ENCODE assay signal across 8 mouse cellular contexts in genomic region chr10:80620796-80621689, GRCm38 (mm10). TPM values are rescaled to one million over a fixed set of nuclear protein-coding genes. Genes with fewer than 3 reads are reported as not detected.
DNase-seq lines count a peak whose midpoint lies in the region; ATAC-seq lines count a peak whose summit lies in the region.

No protein-coding gene starts in this region.

- no peaks in the 10 kb centered on the region; the same call in 1 of the 2 replicates for H3K36me3 ChIP-seq in neural tube, embryonic 11.5 days (ENCODE audit: control insufficient read depth, insufficient read depth, low read length)
- H3K36me3 ChIP-seq in hindbrain, embryonic 13.5 days: peaks cover 4% of the 10 kb centered on the region
- no peaks in the 10 kb centered on the region for H3K36me3 ChIP-seq in midbrain, embryonic 16.5 days (ENCODE audit: control insufficient read depth, insufficient read depth, low read length)

- H3K4me3 ChIP-seq in neural tube, embryonic 11.5 days (ENCODE audit: low read depth, low read length): peak overlapping the region; percentile 94
- peak overlapping the region; percentile 81 for H3K4me3 ChIP-seq in hindbrain, embryonic 13.5 days
- peak overlapping the region; percentile 83 for H3K4me3 ChIP-seq in midbrain, embryonic 16.5 days (ENCODE audit: low read depth, low read length)

- peak; percentile 74 for DNase-seq in cerebellum, adult 9-10 months
- no peak for DNase-seq in cerebellum, postnatal 4 days (ENCODE audit: low spot score in 2 of 2)
- DNase-seq in neural tube, embryonic 11.5 days (ENCODE audit: low spot score): no peak
- DNase-seq in neural tube, embryonic 10.5 days (ENCODE audit: extremely low spot score, low spot score): no peak
- no peak for DNase-seq in yolk sac, embryonic 10.5 days (ENCODE audit: low spot score)
- DNase-seq in thymus, postnatal 36 days: no peak

- H3K9ac ChIP-seq in neural tube, embryonic 11.5 days (ENCODE audit: low read length): peak overlapping the region; percentile 35
- peak overlapping the region; percentile 69 for H3K9ac ChIP-seq in hindbrain, embryonic 13.5 days
- peak overlapping the region; percentile 66 for H3K9ac ChIP-seq in midbrain, embryonic 16.5 days (ENCODE audit: low read depth, low read length)

- peak overlapping the region; percentile 70 for H3K4me2 ChIP-seq in neural tube, embryonic 11.5 days (ENCODE audit: low read depth)
- peak overlapping the region; percentile 68 for H3K4me2 ChIP-seq in hindbrain, embryonic 13.5 days
- peak overlapping the region; percentile 85 for H3K4me2 ChIP-seq in midbrain, embryonic 16.5 days (ENCODE audit: low read length)

- H3K4me1 ChIP-seq in neural tube, embryonic 11.5 days (ENCODE audit: control insufficient read depth, insufficient read depth, low read length): peaks cover 14% of the 10 kb centered on the region
- peaks cover 38% of the 10 kb centered on the region for H3K4me1 ChIP-seq in hindbrain, embryonic 13.5 days (replicated peaks)
- H3K4me1 ChIP-seq in midbrain, embryonic 16.5 days (ENCODE audit: control insufficient read depth, insufficient read depth, low read length): peaks cover 24% of the 10 kb centered on the region

- peak overlapping the region; percentile 29; the same call in 1 of the 2 replicates for H3K27ac ChIP-seq in neural tube, embryonic 11.5 days (ENCODE audit: low read depth, low read length)
- H3K27ac ChIP-seq in hindbrain, embryonic 13.5 days: peak overlapping the region; percentile 96
- H3K27ac ChIP-seq in midbrain, embryonic 16.5 days (ENCODE audit: low read length): peak overlapping the region; percentile 98

- 54% methylated on average over 16 of the region's 16 CpGs for WGBS in neural tube, embryonic 11.5 days
- WGBS in hindbrain, embryonic 13.5 days: 58% methylated on average over 16 of the region's 16 CpGs
- 47% methylated on average over 16 of the region's 16 CpGs for WGBS in midbrain, embryonic 16.5 days

- no peak for ATAC-seq in neural tube, embryonic 11.5 days (ENCODE audit: insufficient read depth, low FRiP score, low TSS enrichment)
- ATAC-seq in hindbrain, embryonic 13.5 days (ENCODE audit: low FRiP score): no peak
- ATAC-seq in midbrain, embryonic 16.5 days: 0 out of 2 replicates have a peak, but pooled peaks have one; percentile 0

- H3K9me3 ChIP-seq in neural tube, embryonic 11.5 days (ENCODE audit: control insufficient read depth, low read length): no peaks in the 10 kb centered on the region
- no peaks in the 10 kb centered on the region for H3K9me3 ChIP-seq in hindbrain, embryonic 13.5 days
- no peaks in the 10 kb centered on the region for H3K9me3 ChIP-seq in midbrain, embryonic 16.5 days (replicated peaks; ENCODE audit: control insufficient read depth, low read length, poor library complexity, severe bottlenecking)

- H3K27me3 ChIP-seq in neural tube, embryonic 11.5 days (ENCODE audit: control insufficient read depth, insufficient read depth, low read length): no peaks in the 10 kb centered on the region
- no peaks in the 10 kb centered on the region for H3K27me3 ChIP-seq in hindbrain, embryonic 13.5 days
- H3K27me3 ChIP-seq in midbrain, embryonic 16.5 days (ENCODE audit: control insufficient read depth, insufficient read depth, low read depth, low read length): no peaks in the 10 kb centered on the region

RNA-seq across cellular contexts. Expression of gene Csnk1g2, which starts 1.6 kb away (rescaled TPM):
- 117 TPM in 2 replicates for polyA plus RNA-seq in neural tube, embryonic 11.5 days (2014; fragmentation: Nextera tagmentation; extraction: Ambion mirVana)
- 98.5 and 102 TPM in 2 replicates for polyA plus RNA-seq in hindbrain, embryonic 13.5 days (2015; fragmentation: Nextera tagmentation; extraction: Ambion mirVana)
- polyA plus RNA-seq in midbrain, embryonic 16.5 days (2015; fragmentation: Nextera tagmentation; extraction: Ambion mirVana): 79.9 and 96.8 TPM in 2 replicates

RNA-seq across cellular contexts. Expression of gene Gm49322, which starts 15.2 kb away (rescaled TPM):
- polyA plus RNA-seq in neural tube, embryonic 11.5 days (2014; fragmentation: Nextera tagmentation; extraction: Ambion mirVana): 2.4 and 3.1 TPM in 2 replicates
- 3.1 and 3.3 TPM in 2 replicates for polyA plus RNA-seq in hindbrain, embryonic 13.5 days (2015; fragmentation: Nextera tagmentation; extraction: Ambion mirVana)
- polyA plus RNA-seq in midbrain, embryonic 16.5 days (2015; fragmentation: Nextera tagmentation; extraction: Ambion mirVana): 3.0 and 4.0 TPM in 2 replicates

RNA-seq across cellular contexts. Expression of gene Adat3, which starts 18.4 kb away (rescaled TPM):
- polyA plus RNA-seq in neural tube, embryonic 11.5 days (2014; fragmentation: Nextera tagmentation; extraction: Ambion mirVana): 8.0 and 10.9 TPM in 2 replicates
- 4.4 and 6.4 TPM in 2 replicates for polyA plus RNA-seq in hindbrain, embryonic 13.5 days (2015; fragmentation: Nextera tagmentation; extraction: Ambion mirVana)
- polyA plus RNA-seq in midbrain, embryonic 16.5 days (2015; fragmentation: Nextera tagmentation; extraction: Ambion mirVana): 4.5 and 6.2 TPM in 2 replicates

RNA-seq across cellular contexts. Expression of gene Scamp4, which starts 18.4 kb away (rescaled TPM):
- polyA plus RNA-seq in neural tube, embryonic 11.5 days (2014; fragmentation: Nextera tagmentation; extraction: Ambion mirVana): 72.1 and 77.7 TPM in 2 replicates
- 65.1 and 67.5 TPM in 2 replicates for polyA plus RNA-seq in hindbrain, embryonic 13.5 days (2015; fragmentation: Nextera tagmentation; extraction: Ambion mirVana)
- polyA plus RNA-seq in midbrain, embryonic 16.5 days (2015; fragmentation: Nextera tagmentation; extraction: Ambion mirVana): 61.2 and 64.3 TPM in 2 replicates

RNA-seq across cellular contexts. Expression of gene Abhd17a, which starts 30.9 kb away (rescaled TPM):
- 119 and 120 TPM in 2 replicates for polyA plus RNA-seq in neural tube, embryonic 11.5 days (2014; fragmentation: Nextera tagmentation; extraction: Ambion mirVana)
- 93.8 and 96.2 TPM in 2 replicates for polyA plus RNA-seq in hindbrain, embryonic 13.5 days (2015; fragmentation: Nextera tagmentation; extraction: Ambion mirVana)
- polyA plus RNA-seq in midbrain, embryonic 16.5 days (2015; fragmentation: Nextera tagmentation; extraction: Ambion mirVana): 97.0 and 108 TPM in 2 replicates

Comparison
In these comparisons a context has a peak if more than half of its experiments do, and no peak if none do; other contexts are left out.
1. H3K27ac ChIP-seq: peak in every context shown above with its lines; median percentile 98 in midbrain, embryonic 16.5 days; 96 in hindbrain, embryonic 13.5 days; 29 in neural tube, embryonic 11.5 days.